Mouse (Mus musculus): Measurements from ENCODE around the gene Ubac2. TPM values are rescaled to one million over a fixed set of nuclear protein-coding genes. Genes with fewer than 3 reads are reported as not detected.

Gene Ubac2
- total and polyA plus RNA-seq, 2 experiments from 2014 or later: 39.4 to 66.8 TPM

DNA sequence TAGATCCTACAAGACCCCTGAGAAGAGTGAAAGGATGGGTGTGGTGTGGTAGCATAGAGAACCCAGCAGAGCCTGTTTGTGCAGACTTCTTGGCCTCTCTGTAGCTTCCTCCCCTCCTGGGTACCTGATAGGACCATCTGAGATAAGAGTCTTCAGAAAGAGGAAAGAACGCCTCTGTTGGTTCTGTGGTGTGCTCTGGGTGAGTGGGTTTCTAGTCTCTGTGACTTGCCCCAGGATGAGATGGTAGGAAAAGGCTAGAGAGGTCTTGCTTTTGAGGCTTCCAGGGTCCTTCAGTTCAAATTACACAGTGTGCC is 117.1 kb downstream of the Ubac2 start:
- Histone ChIP-seq H3K4me3 (ENCODE audit: low read depth, low read length) (no peak overlapping the region), H3K9me3 (replicated peaks; ENCODE audit: control insufficient read depth, low read length) (no peaks in the 10 kb centered on the region), H3K27me3 (ENCODE audit: control insufficient read depth, insufficient read depth, low read length) (no peaks in the 10 kb centered on the region), H3K4me1 (ENCODE audit: control insufficient read depth, insufficient read depth) (peaks cover 3% of the 10 kb centered on the region; the same call in 1 of the 2 replicates), H3K27ac (ENCODE audit: low read depth) (no peak overlapping the region), H3K36me3 (replicated peaks; ENCODE audit: control insufficient read depth, insufficient read depth, low read length) (peaks cover 19% of the 10 kb centered on the region), H3K4me2 (ENCODE audit: low read depth, low read length) (no peak overlapping the region), H3K9ac (replicated peaks; ENCODE audit: low read depth, low read length) (no peak overlapping the region)
- DNase-seq (ENCODE audit: low spot score) (no peak), ATAC-seq (ENCODE audit: insufficient read depth, low read depth) (no peak)
- TF ChIP-seq EP300 (IDR thresholded peaks at IDR 0.05; ENCODE audit: low read depth): no peak
- TF ChIP-seq CTCF (IDR thresholded peaks at IDR 0.05; ENCODE audit: low read depth): no peak
- 93% methylated on average over 1 of the region's 1 CpGs for WGBS

DNA sequence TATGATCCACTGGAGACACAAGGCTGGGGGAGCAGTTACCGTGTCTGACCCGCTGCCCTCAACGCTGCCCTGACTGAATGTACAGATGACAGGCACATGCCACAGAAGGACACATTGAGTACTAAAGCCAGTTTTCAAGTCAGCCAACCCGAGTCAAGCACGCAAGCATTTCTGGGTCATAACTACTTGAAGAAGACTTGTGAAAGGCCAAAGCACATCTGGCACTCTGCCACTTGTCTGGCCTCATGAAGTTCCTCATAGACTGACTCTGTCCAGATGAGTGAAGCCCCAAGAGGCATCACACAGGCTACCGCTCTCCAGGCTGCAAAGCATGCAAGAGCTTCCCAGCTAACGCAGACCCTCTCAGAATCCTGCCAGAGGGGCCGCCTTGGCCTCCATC is 118.4 kb downstream of the Ubac2 start:
- ATAC-seq (ENCODE audit: insufficient read depth, low read depth): no peak
- 70% methylated on average over 8 of the region's 8 CpGs for WGBS

GRCm38 (mm10) chr14:121999455-121999854 is 121.0 kb downstream of the Ubac2 start:
- Histone ChIP-seq H3K27ac (ENCODE audit: low read depth) (no peak overlapping the region), H3K36me3 (replicated peaks; ENCODE audit: control insufficient read depth, insufficient read depth, low read length) (peaks cover 7% of the 10 kb centered on the region; the same call in 1 of the 2 replicates), H3K27me3 (ENCODE audit: control insufficient read depth, insufficient read depth, low read length) (no peaks in the 10 kb centered on the region), H3K4me1 (ENCODE audit: control insufficient read depth, insufficient read depth) (peaks cover 3% of the 10 kb centered on the region; the same call in 1 of the 2 replicates), H3K9me3 (replicated peaks; ENCODE audit: control insufficient read depth, low read length) (no peaks in the 10 kb centered on the region), H3K9ac (replicated peaks; ENCODE audit: low read depth, low read length) (no peak overlapping the region), H3K4me2 (ENCODE audit: low read depth, low read length) (no peak overlapping the region), H3K4me3 (ENCODE audit: low read depth, low read length) (no peak overlapping the region)
- WGBS: 80% methylated on average over 8 of the region's 8 CpGs
- DNase-seq (ENCODE audit: low spot score) (no peak), ATAC-seq (ENCODE audit: insufficient read depth, low read depth) (no peak)
- TF ChIP-seq CTCF (IDR thresholded peaks at IDR 0.05; ENCODE audit: low read depth) (no peak), EP300 (IDR thresholded peaks at IDR 0.05; ENCODE audit: low read depth) (no peak)

More for the DNA sequence above, 118.4 kb downstream of the Ubac2 start:
- Histone ChIP-seq H3K27me3 (ENCODE audit: control insufficient read depth, insufficient read depth, low read length) (no peaks in the 10 kb centered on the region), H3K4me3 (ENCODE audit: low read depth, low read length) (no peak overlapping the region), H3K9ac (replicated peaks; ENCODE audit: low read depth, low read length) (no peak overlapping the region), H3K9me3 (replicated peaks; ENCODE audit: control insufficient read depth, low read length) (no peaks in the 10 kb centered on the region), H3K4me1 (ENCODE audit: control insufficient read depth, insufficient read depth) (peaks cover 3% of the 10 kb centered on the region; the same call in 1 of the 2 replicates), H3K27ac (ENCODE audit: low read depth) (no peak overlapping the region), H3K36me3 (replicated peaks; ENCODE audit: control insufficient read depth, insufficient read depth, low read length) (peaks cover 13% of the 10 kb centered on the region), H3K4me2 (ENCODE audit: low read depth, low read length) (no peak overlapping the region)
- TF ChIP-seq CTCF (IDR thresholded peaks at IDR 0.05; ENCODE audit: low read depth) (no peak), EP300 (IDR thresholded peaks at IDR 0.05; ENCODE audit: low read depth) (no peak)
- DNase-seq (ENCODE audit: low spot score): no peak

DNA sequence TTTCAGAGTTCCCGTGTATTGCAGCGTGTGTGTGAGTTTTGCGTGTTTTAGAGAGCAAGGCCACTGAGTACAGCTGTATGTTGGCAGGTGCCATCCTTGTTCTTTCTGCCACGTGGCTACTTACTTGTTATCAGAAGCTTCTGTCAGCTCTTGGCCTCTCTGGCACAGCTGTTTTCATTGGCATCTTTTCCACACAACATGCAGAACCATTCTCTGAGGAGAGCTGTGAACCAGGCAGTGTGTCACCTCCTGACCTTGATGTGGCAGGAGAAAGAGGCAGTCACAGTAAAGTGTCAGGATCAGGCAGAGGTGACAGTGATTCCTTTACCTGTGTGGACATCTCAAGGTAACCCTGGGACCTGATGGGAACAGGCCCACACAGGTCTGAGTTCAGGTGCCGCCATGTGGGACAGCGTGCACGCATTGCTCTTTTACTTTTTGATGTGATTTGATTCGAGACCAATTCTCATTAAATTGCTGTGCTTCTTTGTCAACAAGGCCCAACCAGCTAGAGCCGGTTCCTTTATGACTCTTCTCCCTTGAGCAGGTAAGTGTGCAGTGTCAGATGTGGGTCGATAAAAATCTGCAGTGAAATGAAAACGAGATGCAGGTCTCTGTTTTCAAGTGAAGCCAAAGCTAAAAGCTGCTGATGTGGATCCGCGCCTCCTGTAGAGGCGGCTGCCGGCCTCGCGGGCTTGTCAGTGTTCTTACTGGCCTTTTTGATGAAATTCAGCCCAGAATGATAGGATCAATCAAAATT is 122.1 kb downstream of the Ubac2 start:
- TF ChIP-seq EP300 (IDR thresholded peaks at IDR 0.05; ENCODE audit: low read depth) (no peak), CTCF (IDR thresholded peaks at IDR 0.05; ENCODE audit: low read depth) (no peak)
- Histone ChIP-seq H3K27ac (ENCODE audit: low read depth) (no peak overlapping the region), H3K36me3 (replicated peaks; ENCODE audit: control insufficient read depth, insufficient read depth, low read length) (no peaks in the 10 kb centered on the region), H3K9me3 (replicated peaks; ENCODE audit: control insufficient read depth, low read length) (no peaks in the 10 kb centered on the region), H3K27me3 (ENCODE audit: control insufficient read depth, insufficient read depth, low read length) (no peaks in the 10 kb centered on the region), H3K9ac (replicated peaks; ENCODE audit: low read depth, low read length) (no peak overlapping the region), H3K4me3 (ENCODE audit: low read depth, low read length) (no peak overlapping the region), H3K4me1 (ENCODE audit: control insufficient read depth, insufficient read depth) (peaks cover 3% of the 10 kb centered on the region; the same call in 1 of the 2 replicates), H3K4me2 (ENCODE audit: low read depth, low read length) (no peak overlapping the region)
- peak; percentile 37; the same call in 1 of the 2 replicates for ATAC-seq (ENCODE audit: insufficient read depth, low read depth)
- WGBS: 89% methylated on average over 17 of the region's 17 CpGs
- DNase-seq (ENCODE audit: low spot score): no peak

DNA sequence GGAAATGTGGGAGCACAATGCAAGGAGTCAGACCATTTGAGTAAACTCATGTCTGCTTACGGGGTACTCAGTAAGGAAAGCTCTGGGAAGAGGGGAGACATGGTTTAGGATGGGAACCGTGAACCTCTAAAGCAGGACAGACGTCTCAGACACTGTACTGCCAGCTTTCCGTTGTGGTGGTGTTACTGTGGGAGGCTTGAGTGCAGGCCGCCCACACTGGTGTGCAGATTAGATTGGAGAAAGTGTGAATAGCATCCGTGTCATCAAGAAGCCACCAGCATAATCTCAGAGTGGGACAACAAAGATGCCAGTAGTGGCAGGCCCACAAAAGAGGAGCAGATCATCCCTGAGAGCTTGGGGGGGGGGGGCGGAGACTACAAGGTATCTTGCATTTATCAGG is 123.8 kb downstream of the Ubac2 start:
- Histone ChIP-seq H3K27ac (ENCODE audit: low read depth) (no peak overlapping the region), H3K4me2 (ENCODE audit: low read depth, low read length) (no peak overlapping the region), H3K4me1 (ENCODE audit: control insufficient read depth, insufficient read depth) (no peaks in the 10 kb centered on the region), H3K36me3 (replicated peaks; ENCODE audit: control insufficient read depth, insufficient read depth, low read length) (no peaks in the 10 kb centered on the region), H3K27me3 (ENCODE audit: control insufficient read depth, insufficient read depth, low read length) (no peaks in the 10 kb centered on the region), H3K4me3 (ENCODE audit: low read depth, low read length) (no peak overlapping the region), H3K9me3 (replicated peaks; ENCODE audit: control insufficient read depth, low read length) (no peaks in the 10 kb centered on the region), H3K9ac (replicated peaks; ENCODE audit: low read depth, low read length) (no peak overlapping the region)
- WGBS: 72% methylated on average over 7 of the region's 7 CpGs
- DNase-seq (ENCODE audit: low spot score): no peak
- no peak for ATAC-seq (ENCODE audit: insufficient read depth, low read depth)
- TF ChIP-seq CTCF (IDR thresholded peaks at IDR 0.05; ENCODE audit: low read depth) (no peak), EP300 (IDR thresholded peaks at IDR 0.05; ENCODE audit: low read depth) (no peak)

- no peak overlapping the region for H3K4me2 ChIP-seq (ENCODE audit: low read depth, low read length)
- H3K9me3 ChIP-seq (replicated peaks; ENCODE audit: control insufficient read depth, low read length): no peaks in the 10 kb centered on the region
- ATAC-seq (ENCODE audit: insufficient read depth, low read depth): no peak
Observed at GRCm38 (mm10) chr14:122003812-122004211, 125.4 kb downstream of the Ubac2 start.

More at GRCm38 (mm10) chr14:122003812-122004211, 125.4 kb downstream of the Ubac2 start:
- H3K36me3 ChIP-seq (replicated peaks; ENCODE audit: control insufficient read depth, insufficient read depth, low read length): no peaks in the 10 kb centered on the region
- TF ChIP-seq EP300 (IDR thresholded peaks at IDR 0.05; ENCODE audit: low read depth): no peak
- no peak for TF ChIP-seq CTCF (IDR thresholded peaks at IDR 0.05; ENCODE audit: low read depth)
- DNase-seq (ENCODE audit: low spot score): no peak
- no peaks in the 10 kb centered on the region for H3K27me3 ChIP-seq (ENCODE audit: control insufficient read depth, insufficient read depth, low read length)
- H3K4me3 ChIP-seq (ENCODE audit: low read depth, low read length): no peak overlapping the region
- H3K4me1 ChIP-seq (ENCODE audit: control insufficient read depth, insufficient read depth): no peaks in the 10 kb centered on the region
- no peak overlapping the region for H3K9ac ChIP-seq (replicated peaks; ENCODE audit: low read depth, low read length)
- H3K27ac ChIP-seq (ENCODE audit: low read depth): no peak overlapping the region
